Mouse (Mus musculus): ENCODE measurements around the gene Fam217a. TPM values are rescaled to one million over a fixed set of nuclear protein-coding genes. Genes with fewer than 3 reads are reported as not detected.
"Not testable (repeated sequence)": the region's sequence is repeated elsewhere in the genome, so short reads cannot be mapped to it uniquely, and the experiment has no call there.

Gene Fam217a
- polyA plus RNA-seq, 1 experiment from 2014 or later: 0.84 TPM

- H3K36me3 ChIP-seq (ENCODE audit: control insufficient read depth, insufficient read depth, low read length); H3K9me3 ChIP-seq (ENCODE audit: control insufficient read depth, low read length); ATAC-seq (ENCODE audit: insufficient number of reproducible peaks, low FRiP score, low TSS enrichment, low read depth); H3K27me3 ChIP-seq (ENCODE audit: control insufficient read depth, insufficient read depth, low read length); H3K4me1 ChIP-seq (ENCODE audit: control insufficient read depth, insufficient read depth, low read length); H3K27ac ChIP-seq (replicated peaks; ENCODE audit: low read depth, low read length); H3K9ac ChIP-seq (ENCODE audit: low read length); H3K4me3 ChIP-seq (ENCODE audit: low read depth, low read length); H3K4me2 ChIP-seq (ENCODE audit: low read depth, severe bottlenecking); DNase-seq (ENCODE audit: low spot score): not testable (repeated sequence)
- WGBS: 53% methylated on average over 7 of the region's 8 CpGs
Observed at GRCm38 (mm10) chr13:34861166-34861565, 62.9 kb downstream of the Fam217a start.

Other genes with a start within 250 kb of the Fam217a start
- not detected in 2 replicates for gene Fam50b, start 189.5 kb downstream of the Fam217a start, polyA plus RNA-seq (2014; fragmentation: Nextera tagmentation; extraction: Ambion mirVana)
- 97.8 and 114 TPM in 2 replicates for gene Prpf4b, start 49.0 kb downstream of the Fam217a start, polyA plus RNA-seq (2014; fragmentation: Nextera tagmentation; extraction: Ambion mirVana)
- not detected in 2 replicates for gene 4933417A18Rik, start 99 bp upstream of the Fam217a start, polyA plus RNA-seq (2014; fragmentation: Nextera tagmentation; extraction: Ambion mirVana)
- gene Eci3, start 39.5 kb upstream of the Fam217a start, polyA plus RNA-seq (2014; fragmentation: Nextera tagmentation; extraction: Ambion mirVana): 0.27 and 0.44 TPM in 2 replicates
- 141 and 143 TPM in 2 replicates for gene Eci2, start 102.8 kb upstream of the Fam217a start, polyA plus RNA-seq (2014; fragmentation: Nextera tagmentation; extraction: Ambion mirVana)

Data from limb, embryonic 11.5 days (tissue).